In the genomic region with DNA sequence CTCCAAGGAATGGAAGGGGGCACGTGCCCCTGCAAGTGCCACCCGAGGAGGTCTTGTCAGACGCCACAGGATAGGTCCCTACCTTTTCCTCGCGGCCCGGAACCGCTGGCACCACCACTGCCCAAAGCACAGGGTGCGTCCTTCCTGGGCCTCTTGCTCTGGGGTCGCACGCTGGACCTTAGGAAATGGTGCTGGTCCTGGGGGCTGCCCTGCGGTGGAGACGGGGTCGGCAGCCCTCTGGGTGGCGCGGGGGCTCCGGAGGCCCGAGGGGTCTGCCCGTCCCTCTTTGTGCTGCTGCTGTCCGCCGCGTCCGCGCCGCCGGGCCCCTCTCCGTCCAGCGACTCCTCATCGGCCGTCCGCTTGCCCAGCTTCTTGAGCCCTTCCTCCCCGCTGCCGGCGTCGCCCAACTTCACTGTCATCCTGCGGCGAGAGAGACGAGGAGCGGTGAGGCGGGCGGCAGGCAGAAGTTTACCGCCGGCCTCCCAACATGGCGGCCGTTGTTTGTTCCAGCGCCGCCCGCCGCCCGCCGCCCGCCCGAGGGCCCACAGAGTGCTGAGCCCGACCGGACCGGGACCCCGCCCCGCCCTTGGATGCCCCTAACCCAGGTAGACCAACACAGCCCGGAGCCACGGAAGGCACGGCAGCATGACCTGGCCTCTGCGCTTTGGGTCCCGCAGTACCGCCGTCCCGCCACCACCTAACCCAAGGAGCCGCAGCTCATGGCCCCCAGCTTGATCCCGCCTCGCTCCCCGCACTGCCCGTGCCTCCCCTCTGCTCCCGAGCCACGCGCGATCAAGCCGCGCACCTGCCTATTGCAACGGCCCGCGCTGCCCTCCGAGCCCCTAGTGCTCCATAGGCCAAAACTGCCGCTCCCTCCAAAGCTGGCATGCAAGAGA, we compare ENCODE assay signal across 8 mouse cellular contexts. TPM values are rescaled to one million over a fixed set of nuclear protein-coding genes. Genes with fewer than 3 reads are reported as not detected.
A peak's percentile ranks its signal among the peaks of the same experiment; 100 is the strongest.
DNase-seq lines count a peak whose midpoint lies in the region; ATAC-seq and TF ChIP-seq lines count a peak whose summit lies in the region.

No protein-coding gene starts in this region.

- TF ChIP-seq CTCF in cortical plate, adult 2 months (IDR thresholded peaks at IDR 0.05; ENCODE audit: extremely low read depth, insufficient read depth, low read length): no peak
- no peak for TF ChIP-seq CTCF in olfactory bulb, adult 2 months (IDR thresholded peaks at IDR 0.05; ENCODE audit: insufficient read depth, low read depth, low read length)

- H3K9me3 ChIP-seq in lung, embryonic 15.5 days: no peaks in the 10 kb centered on the region

- TF ChIP-seq POLR2A in cortical plate, adult 2 months (IDR thresholded peaks at IDR 0.05; ENCODE audit: extremely low read depth, insufficient read depth, low read length): no peak
- no peak for TF ChIP-seq POLR2A in olfactory bulb, adult 2 months (IDR thresholded peaks at IDR 0.05; ENCODE audit: insufficient read depth, low read depth, low read length)

- peak overlapping the region; percentile 82 for H3K27ac ChIP-seq in cortical plate, adult 2 months (ENCODE audit: insufficient read depth, low read length)
- H3K27ac ChIP-seq in lung, embryonic 15.5 days: peak overlapping the region; percentile 74
- H3K27ac ChIP-seq in olfactory bulb, adult 2 months (ENCODE audit: insufficient read depth, low read depth, low read length): 0 out of 2 replicates have a peak overlapping the region, but pooled peaks have one; percentile 16

- H3K4me3 ChIP-seq in cortical plate, adult 2 months (ENCODE audit: insufficient read depth, low read length): peak overlapping the region; percentile 95
- peak overlapping the region; percentile 92 for H3K4me3 ChIP-seq in lung, embryonic 15.5 days
- H3K4me3 ChIP-seq in olfactory bulb, adult 2 months (ENCODE audit: insufficient read depth, low read depth, low read length): peak overlapping the region; percentile 66

- ATAC-seq in granulocyte monocyte progenitor cell, adult 5-6 weeks (replicated peaks; ENCODE audit: poor library complexity, severe bottlenecking): peak; percentile 11; the same call in 1 of the 2 replicates
- no peak for ATAC-seq in lung, embryonic 15.5 days (ENCODE audit: borderline replicate concordance, extremely low read depth, low FRiP score, low TSS enrichment)

- peak overlapping the region; percentile 97 for H3K9ac ChIP-seq in lung, embryonic 15.5 days

- peaks cover 34% of the 10 kb centered on the region for H3K36me3 ChIP-seq in lung, embryonic 15.5 days

- H3K4me1 ChIP-seq in cortical plate, adult 2 months (ENCODE audit: control insufficient read depth, insufficient read depth, low read length): no peaks in the 10 kb centered on the region
- peaks cover 19% of the 10 kb centered on the region for H3K4me1 ChIP-seq in lung, embryonic 15.5 days
- peaks cover 5% of the 10 kb centered on the region; the same call in 1 of the 2 replicates for H3K4me1 ChIP-seq in olfactory bulb, adult 2 months (ENCODE audit: control insufficient read depth, insufficient read depth, low read length)

- under 1% methylated on average over 72 of the region's 81 CpGs for WGBS in lung, embryonic 15.5 days
- WGBS in olfactory bulb, adult 2 months: under 1% methylated on average over 81 of the region's 81 CpGs

- H3K27me3 ChIP-seq in lung, embryonic 15.5 days: no peaks in the 10 kb centered on the region

- H3K4me2 ChIP-seq in lung, embryonic 15.5 days: peak overlapping the region; percentile 91

- DNase-seq in right cerebral cortex, postnatal 10 days (ENCODE audit: low spot score in 2 of 2): peak; percentile 32
- no peak for DNase-seq in right cerebral cortex, postnatal 36 days (ENCODE audit: low spot score in 2 of 2)
- DNase-seq in kidney, adult 11 months: peak; percentile 27
- peak; percentile 64 for DNase-seq in thymus, postnatal 4 days

RNA-seq across cellular contexts. Expression of a gene that starts 1.7 kb away (rescaled TPM):
- 22.0 and 23.1 TPM in 2 replicates for polyA plus RNA-seq in cortical plate, adult 2 months (2012; rRNA removed)
- total RNA-seq in granulocyte monocyte progenitor cell, adult 5-6 weeks (2014; fragmentation: Nextera tagmentation): 27.3 and 27.6 TPM in 2 replicates
- total RNA-seq in granulocyte monocyte progenitor cell, adult 5-6 weeks (2017): 7.8 and 8.2 TPM in 2 replicates
- polyA plus RNA-seq in lung, embryonic 15.5 days (2015; fragmentation: Nextera tagmentation; extraction: Ambion mirVana): 6.3 and 7.6 TPM in 2 replicates
- not detected in 2 replicates for polyA plus RNA-seq in olfactory bulb, adult 2 months (2012; ENCODE audit: insufficient read depth, insufficient read length, low replicate concordance, missing spikeins)

RNA-seq across cellular contexts. Expression of a gene that starts 2.0 kb away (rescaled TPM):
- 22.2 and 22.7 TPM in 2 replicates for polyA plus RNA-seq in cortical plate, adult 2 months (2012; rRNA removed)
- 12.3 and 22.1 TPM in 2 replicates for total RNA-seq in granulocyte monocyte progenitor cell, adult 5-6 weeks (2014; fragmentation: Nextera tagmentation)
- total RNA-seq in granulocyte monocyte progenitor cell, adult 5-6 weeks (2017): 15.6 and 28.8 TPM in 2 replicates
- 17.0 and 18.1 TPM in 2 replicates for polyA plus RNA-seq in lung, embryonic 15.5 days (2015; fragmentation: Nextera tagmentation; extraction: Ambion mirVana)
- not detected in 2 replicates for polyA plus RNA-seq in olfactory bulb, adult 2 months (2012; ENCODE audit: insufficient read depth, insufficient read length, low replicate concordance, missing spikeins)

RNA-seq across cellular contexts. Expression of a gene that starts 53.4 kb away (rescaled TPM):
- 4.5 and 6.2 TPM in 2 replicates for polyA plus RNA-seq in cortical plate, adult 2 months (2012; rRNA removed)
- 109 and 130 TPM in 2 replicates for total RNA-seq in granulocyte monocyte progenitor cell, adult 5-6 weeks (2014; fragmentation: Nextera tagmentation)
- 104 and 114 TPM in 2 replicates for total RNA-seq in granulocyte monocyte progenitor cell, adult 5-6 weeks (2017)
- 186 and 189 TPM in 2 replicates for polyA plus RNA-seq in lung, embryonic 15.5 days (2015; fragmentation: Nextera tagmentation; extraction: Ambion mirVana)
- polyA plus RNA-seq in olfactory bulb, adult 2 months (2012; ENCODE audit: insufficient read depth, insufficient read length, low replicate concordance, missing spikeins): not detected in 2 replicates

Comparison
In these comparisons a context has a peak if more than half of its experiments do, and no peak if none do; other contexts are left out.
1. DNase-seq: peak in right cerebral cortex, postnatal 10 days (2 of 2), kidney, adult 11 months (single experiment) and thymus, postnatal 4 days (single experiment); none in right cerebral cortex, postnatal 36 days (0 of 2).
2. H3K27ac ChIP-seq: peak in every context shown above with its lines; median percentile 82 in cortical plate, adult 2 months; 74 in lung, embryonic 15.5 days; 16 in olfactory bulb, adult 2 months.
3. RNA of a gene that starts 53.4 kb away (polyA plus RNA-seq): 186 to 189 TPM in lung, embryonic 15.5 days; 4.5 to 6.2 TPM in cortical plate, adult 2 months and not detected in olfactory bulb, adult 2 months; every median in the first group is over 10 times any median in the second.
4. Peak in every context shown above with its lines, with median percentiles within 50 percentile points of each other: H3K4me3 ChIP-seq.